Mouse (Mus musculus): Measurements from ENCODE around the gene Dnaja1.
A peak's percentile ranks its signal among the peaks of the same experiment; 100 is the strongest.

The Dnaja1 gene

GRCm38 (mm10) chr4:40722011-40722666 lies at the start of gene Dnaja1:
Gene Dnaja1 (plus strand): TSS chr4:40722150.
- peak; percentile 91 to 96 for DNase-seq (ENCODE audit: low spot score in 2 of 2)

DNA sequence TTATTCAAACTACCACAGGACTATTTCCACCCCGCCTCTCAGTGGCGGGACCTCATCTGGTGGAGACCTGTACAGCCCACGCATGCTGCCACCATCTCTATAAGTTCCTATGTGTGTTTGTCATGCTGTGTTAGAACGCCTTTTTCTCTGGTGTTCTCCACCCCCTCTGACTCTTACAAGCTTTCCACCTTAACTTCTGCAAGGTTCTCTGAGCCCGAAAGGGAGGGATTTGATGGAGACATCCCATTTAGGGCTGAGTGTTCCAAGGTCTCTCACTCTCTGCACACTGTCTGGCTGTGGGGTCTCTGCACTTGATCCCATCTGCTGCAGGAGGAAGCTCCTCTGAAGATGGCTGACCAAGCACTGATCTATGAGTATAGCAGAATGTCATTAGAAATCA lies 48.4 kb upstream of the Dnaja1 start:
- no peak for DNase-seq (ENCODE audit: low spot score in 2 of 2)

- DNase-seq (ENCODE audit: low spot score in 2 of 2) = no peak
Observed at GRCm38 (mm10) chr4:40676338-40676737, 45.6 kb upstream of the Dnaja1 start.

DNA sequence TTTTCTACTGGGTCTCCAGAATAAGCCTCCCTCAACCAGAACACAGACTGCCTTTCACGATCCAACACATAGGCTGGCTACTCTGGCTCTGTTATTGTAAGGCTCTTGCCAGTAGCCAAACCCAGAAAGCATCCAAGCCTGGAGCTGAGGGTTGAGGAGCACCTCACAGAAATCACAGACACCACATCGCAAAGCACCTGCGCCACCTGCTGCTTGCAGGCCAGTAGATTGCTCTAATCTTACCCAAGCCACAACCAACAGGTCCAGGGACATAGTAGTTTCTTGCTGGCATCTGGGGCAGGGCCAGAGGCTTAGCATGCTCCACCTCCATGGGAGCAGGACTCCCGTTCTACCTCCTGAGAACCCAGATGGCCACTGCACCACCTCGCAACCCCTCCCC lies 44.8 kb upstream of the Dnaja1 start:
- no peak for DNase-seq (ENCODE audit: low spot score in 2 of 2)

- DNase-seq (ENCODE audit: low spot score in 2 of 2) = no peak
Observed at GRCm38 (mm10) chr4:40680250-40680860, 41.6 kb upstream of the Dnaja1 start.

DNA sequence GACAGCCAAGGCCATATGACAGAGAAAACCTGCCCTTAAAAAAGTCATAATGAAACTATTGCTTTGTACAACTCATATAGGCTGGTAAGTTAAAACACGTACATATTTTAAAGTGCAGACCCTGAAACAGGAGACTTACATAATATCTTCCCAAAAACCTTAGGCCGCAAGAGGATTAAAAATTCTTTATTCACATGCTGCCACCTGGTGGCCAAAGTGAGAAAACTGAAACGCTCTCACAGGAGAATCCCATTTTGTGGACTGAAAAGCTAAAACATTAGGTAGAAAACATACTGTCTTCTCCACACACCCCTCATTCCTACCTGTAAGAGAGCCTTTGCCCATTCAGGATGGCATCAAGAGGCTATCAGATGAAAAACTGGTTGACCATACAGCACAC lies 40.0 kb upstream of the Dnaja1 start:
- peak; percentile 31 to 71 for DNase-seq (ENCODE audit: low spot score in 2 of 2)

DNA sequence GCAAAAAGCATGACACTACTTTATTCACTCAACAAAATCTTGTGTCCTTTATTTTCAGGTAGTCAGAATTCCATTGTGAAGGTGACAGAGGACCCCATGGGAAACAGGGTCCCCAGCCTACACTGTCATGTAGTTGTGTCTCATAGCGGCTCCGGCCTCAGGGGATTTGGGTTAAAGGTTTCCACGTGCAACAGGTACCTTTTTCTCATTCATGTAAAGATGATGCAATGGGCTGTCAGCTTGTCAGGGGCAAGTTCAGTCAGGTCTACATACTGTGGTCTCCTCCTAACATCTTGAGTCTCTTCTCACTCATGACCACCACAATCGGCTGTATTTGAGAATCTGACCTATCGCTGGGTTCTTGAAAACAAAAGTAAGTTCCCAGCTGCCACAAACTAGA lies 39.6 kb upstream of the Dnaja1 start:
- no peak for DNase-seq (ENCODE audit: low spot score in 2 of 2)

DNA sequence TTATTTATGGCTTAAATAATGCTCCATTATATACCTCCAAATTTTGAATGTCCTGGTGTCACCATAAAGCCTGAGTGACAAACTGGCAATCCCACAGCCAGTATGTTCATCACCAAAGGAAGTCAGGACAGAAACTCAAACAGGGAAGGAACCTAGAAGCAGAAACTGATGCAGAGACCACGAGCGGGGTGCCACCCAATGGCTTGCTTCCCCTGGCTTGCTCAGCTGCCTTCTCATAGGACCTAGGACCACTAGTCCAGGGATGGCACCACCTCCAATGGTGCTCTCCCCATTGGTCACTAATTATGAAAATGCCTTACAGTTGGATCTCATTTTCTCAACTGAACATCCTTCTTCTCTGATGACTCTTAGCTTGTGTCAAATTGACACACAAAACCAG lies 38.6 kb upstream of the Dnaja1 start:
- DNase-seq (ENCODE audit: low spot score in 2 of 2) = no peak

GRCm38 (mm10) chr4:40691100-40691499 lies 30.9 kb upstream of the Dnaja1 start:
- no peak for DNase-seq (ENCODE audit: low spot score in 2 of 2)

GRCm38 (mm10) chr4:40697059-40697458 lies 24.9 kb upstream of the Dnaja1 start:
- no peak for DNase-seq (ENCODE audit: low spot score in 2 of 2)

DNA sequence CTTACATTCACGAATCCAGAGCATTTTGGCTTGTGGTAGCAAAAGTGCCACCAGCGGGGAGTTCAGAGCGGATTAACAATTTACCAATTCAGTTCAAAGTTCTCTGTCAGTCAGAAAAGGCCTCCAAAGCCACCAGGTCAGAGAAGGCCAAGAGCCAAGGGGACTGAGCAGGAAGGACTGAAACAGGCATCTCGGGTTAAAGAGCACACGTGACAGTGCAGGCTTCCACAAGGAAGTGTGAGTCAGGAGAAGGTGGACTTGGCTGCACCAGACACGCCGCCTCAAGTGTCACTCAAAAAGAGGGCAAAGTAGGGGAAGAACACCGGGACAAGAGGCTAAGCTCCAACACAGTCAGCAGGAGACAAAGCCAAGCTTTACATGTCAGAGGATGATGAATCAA lies 21.7 kb upstream of the Dnaja1 start:
- no peak for DNase-seq (ENCODE audit: low spot score in 2 of 2)

DNA sequence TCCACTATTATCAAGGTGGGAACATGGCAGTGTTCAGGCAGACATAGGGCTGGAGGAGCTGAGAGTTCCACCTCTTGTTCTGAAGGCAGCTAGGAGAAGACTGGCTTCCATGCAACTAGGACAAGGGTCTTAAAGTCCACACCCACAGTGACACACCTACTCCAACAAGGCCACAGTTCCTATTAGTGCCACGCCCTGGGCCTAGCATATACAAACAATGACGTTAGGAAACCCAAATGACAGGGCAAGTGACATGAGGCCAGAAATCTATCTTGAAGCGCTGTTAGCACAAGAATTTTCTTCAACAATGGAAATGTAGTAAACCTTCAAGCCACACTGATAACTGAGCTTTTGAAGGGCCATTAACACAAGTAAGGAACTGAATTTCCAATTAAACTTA lies 20.2 kb upstream of the Dnaja1 start:
- DNase-seq (ENCODE audit: low spot score in 2 of 2) = no peak

DNA sequence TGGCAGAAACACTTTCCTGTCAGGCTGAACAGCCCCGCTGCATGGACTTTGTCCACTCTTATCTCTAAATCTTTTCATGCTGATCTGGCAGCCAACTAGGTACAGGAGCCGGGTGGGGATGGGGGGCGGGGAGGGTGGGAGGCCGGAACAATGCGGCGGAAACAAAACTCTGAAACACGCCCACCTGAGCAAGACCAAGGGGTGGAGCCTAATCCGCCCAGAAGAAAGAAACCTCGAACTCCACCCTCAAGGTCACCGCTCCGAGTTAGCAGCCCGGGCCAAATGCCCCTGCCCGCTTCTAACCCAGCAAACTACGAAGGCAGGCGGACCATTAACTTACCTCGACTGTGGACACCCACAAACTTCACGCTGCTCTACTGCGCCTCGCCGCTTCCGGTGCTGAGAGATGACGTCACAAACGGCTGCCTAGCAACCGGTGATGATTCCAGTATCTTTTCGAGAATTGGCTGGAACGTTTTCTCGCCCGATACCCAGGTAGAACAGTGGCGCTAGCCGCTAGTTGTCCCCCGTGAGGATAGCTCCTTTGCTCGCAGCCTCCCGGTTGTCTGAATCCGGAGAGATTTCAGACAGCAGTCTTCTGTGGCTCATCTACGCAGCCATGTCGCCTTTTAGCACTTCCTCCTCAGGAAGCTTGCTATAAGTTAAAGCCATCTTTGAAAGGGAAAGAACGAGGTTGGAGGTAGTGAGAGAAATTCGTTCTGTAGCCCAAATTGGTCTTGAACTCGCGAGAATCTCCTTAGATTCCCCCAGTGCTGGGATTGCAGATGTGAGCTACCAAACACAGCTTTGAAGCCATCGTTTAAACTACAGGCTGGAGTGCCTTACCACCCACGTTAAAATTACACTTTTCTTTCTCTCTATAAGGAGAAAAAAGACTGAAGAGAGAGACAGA lies 18.9 kb upstream of the Dnaja1 start, which contains the start of gene Aptx:
TSS of gene Aptx (minus strand) at position 398 of the 913 bp plus-strand sequence.
- DNase-seq (ENCODE audit: low spot score in 2 of 2) = peak; percentile 94 to 97

DNA sequence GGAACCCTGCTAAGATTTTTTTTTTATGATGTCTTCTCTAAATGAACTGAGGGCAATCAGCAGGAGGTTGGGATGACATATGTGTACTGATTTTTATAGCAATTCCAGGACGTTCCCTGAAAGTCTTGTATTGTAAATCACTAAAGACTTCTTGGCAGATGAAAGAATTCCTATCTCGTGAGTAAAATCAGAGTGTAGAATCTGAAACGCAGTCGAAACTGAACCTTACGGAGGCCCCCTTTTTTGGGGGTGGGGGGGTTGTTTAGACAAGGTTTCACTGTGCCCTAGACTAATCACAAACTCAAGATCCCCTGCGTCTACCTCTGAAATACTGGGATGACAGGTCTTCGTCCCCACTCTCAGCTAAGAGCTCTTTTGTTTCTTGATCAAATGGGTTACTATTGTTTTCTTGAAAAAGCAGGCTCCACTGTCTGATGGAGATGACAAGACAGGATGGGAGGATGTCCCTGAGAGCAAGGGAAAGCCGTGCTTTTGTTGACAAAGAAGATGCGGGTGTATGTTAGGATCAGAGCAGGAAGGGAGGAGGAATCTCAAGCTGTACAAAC lies 18.2 kb upstream of the Dnaja1 start:
- no peak for DNase-seq (ENCODE audit: low spot score in 2 of 2)

DNA sequence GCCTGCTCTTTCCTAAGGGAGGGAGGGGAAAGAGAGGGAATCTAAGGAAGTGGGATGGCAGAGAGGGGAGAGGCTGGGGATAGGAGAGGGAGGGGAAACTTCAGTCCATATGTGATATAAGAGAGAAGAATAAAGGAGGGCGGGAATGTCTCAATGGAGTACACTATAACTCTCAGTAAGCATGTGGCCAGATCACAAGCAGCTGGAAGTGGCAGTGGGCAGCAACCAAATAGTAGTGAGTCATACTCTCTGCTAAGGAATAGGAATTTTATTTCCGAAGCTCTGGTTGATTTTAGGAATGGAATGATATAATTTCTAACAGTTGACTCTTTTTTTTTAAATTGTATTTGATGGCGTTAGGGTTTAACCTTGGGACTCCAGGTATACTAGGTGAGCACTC lies 4.8 kb upstream of the Dnaja1 start:
- DNase-seq (ENCODE audit: low spot score in 2 of 2) = no peak

- no peak for DNase-seq (ENCODE audit: low spot score in 2 of 2)
Observed at GRCm38 (mm10) chr4:40720910-40721309, 1.0 kb upstream of the Dnaja1 start.

- peak in 1 of 2 experiments; percentile 74 for DNase-seq (ENCODE audit: low spot score in 2 of 2)
Observed at GRCm38 (mm10) chr4:40722687-40723460, 924 bp downstream of the Dnaja1 start.

- DNase-seq (ENCODE audit: low spot score in 2 of 2) = no peak
Observed at GRCm38 (mm10) chr4:40725141-40725540, 3.2 kb downstream of the Dnaja1 start.

GRCm38 (mm10) chr4:40725554-40725953 lies 3.6 kb downstream of the Dnaja1 start:
- no peak for DNase-seq (ENCODE audit: low spot score in 2 of 2)

DNA sequence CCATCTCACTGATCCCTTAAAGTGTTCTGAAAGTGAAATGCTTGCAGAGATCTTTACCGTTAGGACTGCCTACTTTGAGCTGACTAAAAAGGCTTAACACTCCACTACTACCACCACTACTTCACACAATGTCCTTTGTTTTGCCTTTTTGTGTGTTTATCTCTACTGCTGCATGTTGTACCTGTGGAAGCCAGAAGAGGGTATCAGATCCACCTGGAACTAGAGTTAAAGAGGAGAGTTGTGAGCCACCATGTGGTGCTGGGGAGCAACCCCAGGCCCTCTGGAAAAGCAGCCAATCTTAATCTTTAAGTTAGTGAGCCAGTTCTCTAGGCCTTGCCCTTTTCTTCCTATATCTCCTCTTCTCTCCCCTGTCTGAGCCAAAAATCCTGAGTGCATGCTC lies 5.3 kb downstream of the Dnaja1 start:
- no peak for DNase-seq (ENCODE audit: low spot score in 2 of 2)

DNA sequence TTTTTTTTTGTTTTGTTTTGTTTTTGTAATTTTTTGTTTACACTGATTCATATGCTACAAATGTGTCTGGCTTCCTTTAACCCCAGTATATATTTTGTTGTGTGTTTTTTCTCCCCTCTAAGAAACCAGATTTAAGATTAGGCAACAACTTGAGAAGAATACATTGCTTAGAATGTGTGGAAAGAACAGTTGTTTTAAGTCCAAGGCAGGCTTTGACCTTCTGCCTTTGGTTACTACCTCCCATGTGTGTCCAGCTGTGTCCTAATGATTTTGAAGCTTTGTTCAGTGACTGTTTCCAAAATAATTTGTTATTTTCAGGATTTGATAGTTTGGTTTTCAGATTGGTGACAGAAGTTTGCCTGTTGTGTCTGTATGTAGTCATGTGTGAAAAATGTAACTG lies 9.3 kb downstream of the Dnaja1 start:
- DNase-seq (ENCODE audit: low spot score in 2 of 2) = no peak

GRCm38 (mm10) chr4:40735351-40735750 lies 13.4 kb downstream of the Dnaja1 start:
- no peak for DNase-seq (ENCODE audit: low spot score in 2 of 2)
